Mouse (Mus musculus): ENCODE measurements around the gene Dxo. TPM values are rescaled to one million over a fixed set of nuclear protein-coding genes. Genes with fewer than 3 reads are reported as not detected.

Gene Dxo
- 10 to 100 TPM; 47.7 to 51.0 TPM for polyA plus RNA-seq (2012; fragmentation: generic; extraction: Trizol)

GRCm38 (mm10) chr17:34836856-34837221 lies at the start of gene Dxo, which contains the start of gene Stk19:
Gene Dxo, plus strand, starts transcription at chr17:34837019.
Gene Stk19, minus strand, starts transcription at chr17:34836945.

GRCm38 (mm10) chr17:34804301-34804700 lies 32.5 kb upstream of the Dxo start, which contains the start of gene Cyp21a1:
Gene Cyp21a1, minus strand, starts transcription at chr17:34804561.

GRCm38 (mm10) chr17:34849722-34850516 lies 13.1 kb downstream of the Dxo start, which contains the start of the genes Skiv2l and Nelfe:
Gene Skiv2l, minus strand, starts transcription at chr17:34850210.
Gene Nelfe, plus strand, starts transcription at chr17:34850391.

GRCm38 (mm10) chr17:34862416-34863081 lies 25.7 kb downstream of the Dxo start, which contains the start of gene Cfb:
Gene Cfb, minus strand, starts transcription at chr17:34862518.

GRCm38 (mm10) chr17:34879336-34879879 lies 42.6 kb downstream of the Dxo start, which contains the start of gene Zbtb12:
Gene Zbtb12, plus strand, starts transcription at chr17:34879483.

GRCm38 (mm10) chr17:34881683-34882310 lies 45.0 kb downstream of the Dxo start, which contains the start of gene Gm20547:
Gene Gm20547, minus strand, starts transcription at chr17:34882042.

Other genes with a start within 250 kb of the Dxo start
- gene Gpsm3, start 247.2 kb upstream of the Dxo start, polyA plus RNA-seq (2012; fragmentation: generic; extraction: Trizol): under 1 TPM; 0.88 to 0.96 TPM
- 10 to 100 TPM; 15.2 to 41.5 TPM for gene Pbx2, start 245.8 kb upstream of the Dxo start, polyA plus RNA-seq (2012; fragmentation: generic; extraction: Trizol)
- 1 to 10 TPM in 1 of 2 experiments, under 1 TPM in 1; 0.06 to 1.8 TPM for gene Ager, start 239.2 kb upstream of the Dxo start, polyA plus RNA-seq (2012; fragmentation: generic; extraction: Trizol)
- 10 to 100 TPM; 23.8 to 60.6 TPM for gene Rnf5, start 233.3 kb upstream of the Dxo start, polyA plus RNA-seq (2012; fragmentation: generic; extraction: Trizol)
- gene Agpat1, start 232.8 kb upstream of the Dxo start, polyA plus RNA-seq (2012; fragmentation: generic; extraction: Trizol): 10 to 100 TPM; 76.3 to 93.6 TPM
- 1 to 10 TPM in 1 of 2 experiments, under 1 TPM in 1; 0.05 to 1.4 TPM for gene Egfl8, start 221.0 kb upstream of the Dxo start, polyA plus RNA-seq (2012; fragmentation: generic; extraction: Trizol)
- 10 to 100 TPM; 14.7 to 42.5 TPM for gene Ppt2, start 208.5 kb upstream of the Dxo start, polyA plus RNA-seq (2012; fragmentation: generic; extraction: Trizol)
- gene Prrt1, start 207.5 kb upstream of the Dxo start, polyA plus RNA-seq (2012; fragmentation: generic; extraction: Trizol): under 1 TPM in 1 of 2 experiments, not detected in 1; 0.02 TPM
- gene Fkbpl, start 192.3 kb upstream of the Dxo start, polyA plus RNA-seq (2012; fragmentation: generic; extraction: Trizol): 10 to 100 TPM; 12.6 to 21.7 TPM
- gene Atf6b, start 189.9 kb upstream of the Dxo start, polyA plus RNA-seq (2012; fragmentation: generic; extraction: Trizol): 10 to 100 TPM; 35.2 to 76.3 TPM
- gene Tnxb, start 166.5 kb upstream of the Dxo start, polyA plus RNA-seq (2012; fragmentation: generic; extraction: Trizol): under 1 TPM; 0.04 to 0.46 TPM
- 1 to 10 TPM in 1 of 2 experiments, under 1 TPM in 1; 0.07 to 1.3 TPM for gene C4b, start 93.1 kb upstream of the Dxo start, polyA plus RNA-seq (2012; fragmentation: generic; extraction: Trizol)
- gene Cyp21a1, start 32.5 kb upstream of the Dxo start, polyA plus RNA-seq (2012; fragmentation: generic; extraction: Trizol): under 1 TPM in 1 of 2 experiments, not detected in 1; 0.09 TPM
- gene Stk19, start 74 bp upstream of the Dxo start, polyA plus RNA-seq (2012; fragmentation: generic; extraction: Trizol): 10 to 100 TPM; 38.4 to 44.5 TPM
- 10 to 100 TPM; 19.7 to 48.2 TPM for gene Skiv2l, start 13.2 kb downstream of the Dxo start, polyA plus RNA-seq (2012; fragmentation: generic; extraction: Trizol)
- 100 to 1,000 TPM in 1 of 2 experiments, 10 to 100 TPM in 1; 65.1 to 134 TPM for gene Nelfe, start 13.4 kb downstream of the Dxo start, polyA plus RNA-seq (2012; fragmentation: generic; extraction: Trizol)
- gene Cfb, start 25.5 kb downstream of the Dxo start, polyA plus RNA-seq (2012; fragmentation: generic; extraction: Trizol): 1 to 10 TPM in 1 of 2 experiments, under 1 TPM in 1; 0.09 to 1.2 TPM
- 10 to 100 TPM in 1 of 2 experiments, 1 to 10 TPM in 1; 7.9 to 21.3 TPM for gene Zbtb12, start 42.5 kb downstream of the Dxo start, polyA plus RNA-seq (2012; fragmentation: generic; extraction: Trizol)
- not detected for gene Gm20547, start 45.0 kb downstream of the Dxo start, polyA plus RNA-seq (2012; fragmentation: generic; extraction: Trizol)
- under 1 TPM; 0.44 to 0.51 TPM for gene C2, start 61.2 kb downstream of the Dxo start, polyA plus RNA-seq (2012; fragmentation: generic; extraction: Trizol)
- 100 to 1,000 TPM; 206 to 224 TPM for gene Ehmt2, start 61.5 kb downstream of the Dxo start, polyA plus RNA-seq (2012; fragmentation: generic; extraction: Trizol)
- not detected for gene Slc44a4, start 77.4 kb downstream of the Dxo start, polyA plus RNA-seq (2012; fragmentation: generic; extraction: Trizol)
- 10 to 100 TPM in 1 of 2 experiments, 1 to 10 TPM in 1; 6.2 to 20.0 TPM for gene Neu1, start 94.2 kb downstream of the Dxo start, polyA plus RNA-seq (2012; fragmentation: generic; extraction: Trizol)
- 10 to 100 TPM in 1 of 2 experiments, 1 to 10 TPM in 1; 5.1 to 34.0 TPM for gene Hspa1b, start 122.2 kb downstream of the Dxo start, polyA plus RNA-seq (2012; fragmentation: generic; extraction: Trizol)
- not detected for gene Gm20481, start 132.9 kb downstream of the Dxo start, polyA plus RNA-seq (2012; fragmentation: generic; extraction: Trizol)
- gene Hspa1a, start 135.1 kb downstream of the Dxo start, polyA plus RNA-seq (2012; fragmentation: generic; extraction: Trizol): under 1 TPM; 0.08 to 0.32 TPM
- gene Hspa1l, start 135.7 kb downstream of the Dxo start, polyA plus RNA-seq (2012; fragmentation: generic; extraction: Trizol): 1 to 10 TPM in 1 of 2 experiments, under 1 TPM in 1; 0.16 to 1.9 TPM
- gene Lsm2, start 144.8 kb downstream of the Dxo start, polyA plus RNA-seq (2012; fragmentation: generic; extraction: Trizol): 100 to 1,000 TPM in 1 of 2 experiments, 10 to 100 TPM in 1; 85.9 to 302 TPM
- gene Vars, start 164.0 kb downstream of the Dxo start, polyA plus RNA-seq (2012; fragmentation: generic; extraction: Trizol): 100 to 1,000 TPM; 118 to 278 TPM
- gene Vwa7, start 179.6 kb downstream of the Dxo start, polyA plus RNA-seq (2012; fragmentation: generic; extraction: Trizol): under 1 TPM; 0.02 to 0.09 TPM
- 1 to 10 TPM in 1 of 2 experiments, under 1 TPM in 1; 0.81 to 2.6 TPM for gene Sapcd1, start 191.0 kb downstream of the Dxo start, polyA plus RNA-seq (2012; fragmentation: generic; extraction: Trizol)
- gene Msh5, start 209.7 kb downstream of the Dxo start, polyA plus RNA-seq (2012; fragmentation: generic; extraction: Trizol): 1 to 10 TPM; 2.2 to 3.3 TPM
- gene Clic1, start 212.9 kb downstream of the Dxo start, polyA plus RNA-seq (2012; fragmentation: generic; extraction: Trizol): 100 to 1,000 TPM; 603 to 758 TPM
- gene Ddah2, start 222.0 kb downstream of the Dxo start, polyA plus RNA-seq (2012; fragmentation: generic; extraction: Trizol): 100 to 1,000 TPM in 1 of 2 experiments, 10 to 100 TPM in 1; 66.2 to 309 TPM
- 1 to 10 TPM in 1 of 2 experiments, under 1 TPM in 1; 0.11 to 1.9 TPM for gene Ly6g6c, start 228.4 kb downstream of the Dxo start, polyA plus RNA-seq (2012; fragmentation: generic; extraction: Trizol)
- under 1 TPM in 1 of 2 experiments, not detected in 1; 0.14 TPM for gene Mpig6b, start 229.2 kb downstream of the Dxo start, polyA plus RNA-seq (2012; fragmentation: generic; extraction: Trizol)
- not detected for gene Ly6g6e, start 239.9 kb downstream of the Dxo start, polyA plus RNA-seq (2012; fragmentation: generic; extraction: Trizol)
- gene Ly6g6d, start 241.0 kb downstream of the Dxo start, polyA plus RNA-seq (2012; fragmentation: generic; extraction: Trizol): not detected
- not detected for gene Ly6g6f, start 248.6 kb downstream of the Dxo start, polyA plus RNA-seq (2012; fragmentation: generic; extraction: Trizol)

Measured in C3H10T1/2 (cell line).